Mouse (Mus musculus): ENCODE data around the gene Isoc2a. TPM values are rescaled to one million over a fixed set of nuclear protein-coding genes. Genes with fewer than 3 reads are reported as not detected.

Gene Isoc2a
- polyA plus RNA-seq, 1 experiment from 2014 or later, result 1.4 TPM

DNA sequence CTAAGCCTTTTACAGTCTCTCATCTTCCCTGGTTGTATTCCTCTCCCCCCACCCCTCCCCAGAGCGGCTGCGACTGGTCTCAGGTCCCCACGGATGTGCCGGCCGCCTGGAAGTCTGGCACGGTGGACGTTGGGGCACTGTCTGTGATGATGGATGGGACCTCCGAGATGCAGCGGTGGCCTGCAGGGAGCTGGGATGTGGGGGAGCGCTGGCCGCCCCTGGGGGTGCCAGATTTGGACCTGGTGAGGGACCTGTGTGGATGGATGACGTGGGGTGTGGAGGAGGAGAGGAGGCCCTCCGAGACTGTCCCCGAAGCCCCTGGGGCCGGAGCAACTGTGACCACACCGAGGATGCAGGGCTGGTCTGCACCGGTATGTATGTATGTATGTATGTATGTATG is 51.4 kb downstream of the Isoc2a start:
- ATAC-seq (ENCODE audit: low FRiP score, low TSS enrichment), result no peak
- H3K4me3 ChIP-seq (ENCODE audit: low read length), result no peak overlapping the region
- no peaks in the 10 kb centered on the region for H3K36me3 ChIP-seq (ENCODE audit: insufficient read depth, low read length)
- WGBS, result 50% methylated on average over 17 of the region's 17 CpGs
- no peak overlapping the region for H3K4me2 ChIP-seq (replicated peaks; ENCODE audit: low read depth, low read length)
- H3K27me3 ChIP-seq (ENCODE audit: insufficient read depth, low read length), result no peaks in the 10 kb centered on the region
- H3K9ac ChIP-seq (replicated peaks; ENCODE audit: low read length), result no peak overlapping the region
- no peak overlapping the region for H3K27ac ChIP-seq (ENCODE audit: low read length)
- no peaks in the 10 kb centered on the region for H3K9me3 ChIP-seq (ENCODE audit: low read length)
- H3K4me1 ChIP-seq (ENCODE audit: insufficient read depth, low read length), result peaks cover 38% of the 10 kb centered on the region

DNA sequence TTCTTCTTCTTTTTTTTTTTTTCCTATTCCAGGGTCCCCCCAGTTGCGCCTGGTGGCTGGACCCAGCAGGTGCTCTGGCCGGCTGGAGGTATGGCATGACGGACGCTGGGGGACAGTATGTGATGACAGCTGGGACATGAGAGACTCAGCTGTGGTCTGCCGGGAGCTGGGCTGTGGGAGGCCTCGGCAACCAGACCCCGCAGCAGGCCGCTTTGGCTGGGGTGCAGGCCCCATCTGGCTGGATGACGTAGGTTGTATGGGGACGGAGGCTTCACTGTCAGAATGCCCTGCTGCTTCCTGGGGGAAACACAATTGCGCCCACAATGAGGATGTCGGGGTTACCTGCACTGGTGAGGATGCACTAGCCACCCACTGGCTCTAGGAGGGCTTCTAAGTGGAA is 56.1 kb downstream of the Isoc2a start:
- no peaks in the 10 kb centered on the region for H3K27me3 ChIP-seq (ENCODE audit: insufficient read depth, low read length)
- H3K4me2 ChIP-seq (replicated peaks; ENCODE audit: low read depth, low read length), result no peak overlapping the region
- no peak overlapping the region for H3K27ac ChIP-seq (ENCODE audit: low read length)
- peaks cover 6% of the 10 kb centered on the region for H3K9me3 ChIP-seq (ENCODE audit: low read length)
- H3K4me3 ChIP-seq (ENCODE audit: low read length), result no peak overlapping the region
- 0 out of 2 replicates have a peak, but pooled peaks cover 3% of the 10 kb centered on the region for H3K4me1 ChIP-seq (ENCODE audit: insufficient read depth, low read length)
- WGBS, result 79% methylated on average over 12 of the region's 12 CpGs
- ATAC-seq (ENCODE audit: low FRiP score, low TSS enrichment), result no peak
- H3K36me3 ChIP-seq (ENCODE audit: insufficient read depth, low read length), result no peaks in the 10 kb centered on the region
- no peak overlapping the region for H3K9ac ChIP-seq (replicated peaks; ENCODE audit: low read length)

DNA sequence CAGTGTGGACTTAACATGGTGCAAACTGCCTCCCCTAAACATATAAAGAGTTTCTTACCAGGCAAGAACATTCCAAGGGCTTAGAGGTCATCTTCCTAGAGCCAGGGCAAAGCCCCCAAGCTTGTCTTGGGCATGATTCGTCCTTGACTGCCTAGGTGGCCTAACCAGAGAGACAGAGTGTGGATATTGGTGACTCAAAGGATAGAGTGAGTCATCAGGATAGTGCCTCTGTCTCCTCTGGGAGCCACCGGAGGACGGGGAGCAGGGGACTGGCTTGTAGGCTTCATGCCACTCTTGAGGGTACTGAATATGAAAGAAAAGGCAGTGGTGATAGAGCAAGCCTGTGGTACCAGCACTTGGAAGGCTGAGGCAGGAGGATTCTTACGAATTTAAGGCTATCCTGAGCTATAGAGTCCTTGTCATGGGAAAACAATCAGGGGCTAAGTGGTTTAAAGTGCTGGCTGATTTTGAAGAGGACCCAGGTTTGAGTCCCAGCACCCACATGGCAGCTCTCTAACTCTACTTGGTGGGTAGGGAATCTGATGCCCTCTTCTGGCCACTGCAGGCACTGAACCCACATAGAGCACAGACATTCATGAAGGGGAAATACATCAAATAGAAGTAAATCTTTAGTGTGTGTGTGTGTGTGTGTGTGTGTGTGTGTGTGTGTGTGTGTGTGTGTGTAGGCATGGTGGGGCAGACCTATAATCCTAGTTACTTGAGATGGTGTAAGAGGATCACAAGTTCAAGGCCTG is 57.4 kb downstream of the Isoc2a start:
- Histone ChIP-seq H3K9ac (replicated peaks; ENCODE audit: low read length) (no peak overlapping the region), H3K4me3 (ENCODE audit: low read length) (no peak overlapping the region), H3K4me2 (replicated peaks; ENCODE audit: low read depth, low read length) (no peak overlapping the region), H3K27me3 (ENCODE audit: insufficient read depth, low read length) (no peaks in the 10 kb centered on the region), H3K4me1 (ENCODE audit: insufficient read depth, low read length) (no peaks in the 10 kb centered on the region), H3K27ac (ENCODE audit: low read length) (no peak overlapping the region), H3K9me3 (ENCODE audit: low read length) (peaks cover 6% of the 10 kb centered on the region), H3K36me3 (ENCODE audit: insufficient read depth, low read length) (no peaks in the 10 kb centered on the region)
- ATAC-seq (ENCODE audit: low FRiP score, low TSS enrichment), result no peak
- 69% methylated on average over 4 of the region's 4 CpGs for WGBS

DNA sequence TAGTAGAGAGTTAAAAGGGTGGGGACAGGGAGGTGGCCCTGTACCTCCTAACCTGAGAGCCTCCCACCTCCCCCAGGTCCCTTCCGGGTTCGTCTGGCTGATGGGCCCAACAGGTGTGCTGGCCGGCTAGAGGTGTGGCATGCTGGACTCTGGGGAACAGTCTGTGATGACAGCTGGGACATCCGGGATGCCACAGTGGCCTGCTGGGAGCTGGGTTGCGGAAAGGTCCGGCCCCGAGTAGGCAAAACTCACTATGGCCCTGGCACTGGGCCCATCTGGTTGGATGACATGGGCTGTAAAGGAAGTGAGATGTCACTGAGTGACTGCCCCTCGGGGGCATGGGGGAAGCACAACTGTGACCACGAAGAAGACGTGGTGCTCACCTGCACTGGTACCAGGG is 59.9 kb downstream of the Isoc2a start:
- Histone ChIP-seq H3K4me2 (replicated peaks; ENCODE audit: low read depth, low read length) (no peak overlapping the region), H3K9me3 (ENCODE audit: low read length) (peaks cover 6% of the 10 kb centered on the region), H3K9ac (replicated peaks; ENCODE audit: low read length) (no peak overlapping the region), H3K4me1 (ENCODE audit: insufficient read depth, low read length) (no peaks in the 10 kb centered on the region), H3K27ac (ENCODE audit: low read length) (no peak overlapping the region), H3K36me3 (ENCODE audit: insufficient read depth, low read length) (no peaks in the 10 kb centered on the region), H3K27me3 (ENCODE audit: insufficient read depth, low read length) (no peaks in the 10 kb centered on the region), H3K4me3 (ENCODE audit: low read length) (no peak overlapping the region)
- no peak for ATAC-seq (ENCODE audit: low FRiP score, low TSS enrichment)
- 66% methylated on average over 10 of the region's 10 CpGs for WGBS

DNA sequence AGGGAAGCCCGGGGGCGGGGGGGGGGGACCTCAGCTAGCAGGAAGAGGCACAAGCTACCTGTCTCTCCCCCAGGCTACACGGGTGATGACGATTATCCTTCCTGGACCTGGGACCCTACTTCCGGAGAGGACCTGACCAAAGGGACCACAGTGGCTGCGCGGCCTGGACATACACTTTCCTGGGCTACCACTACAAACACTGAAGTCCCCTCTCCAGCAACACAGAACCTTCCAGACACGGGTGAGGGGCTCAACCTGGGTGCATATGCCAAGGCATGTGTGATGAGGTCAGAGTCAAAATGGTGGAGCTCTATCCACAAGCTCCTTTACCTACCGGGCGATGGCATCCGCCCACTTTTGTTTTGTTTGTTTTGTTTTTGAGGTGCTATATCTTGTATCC is 60.4 kb downstream of the Isoc2a start:
- WGBS, result 71% methylated on average over 10 of the region's 11 CpGs
- H3K36me3 ChIP-seq (ENCODE audit: insufficient read depth, low read length), result no peaks in the 10 kb centered on the region
- ATAC-seq (ENCODE audit: low FRiP score, low TSS enrichment), result no peak

DNA sequence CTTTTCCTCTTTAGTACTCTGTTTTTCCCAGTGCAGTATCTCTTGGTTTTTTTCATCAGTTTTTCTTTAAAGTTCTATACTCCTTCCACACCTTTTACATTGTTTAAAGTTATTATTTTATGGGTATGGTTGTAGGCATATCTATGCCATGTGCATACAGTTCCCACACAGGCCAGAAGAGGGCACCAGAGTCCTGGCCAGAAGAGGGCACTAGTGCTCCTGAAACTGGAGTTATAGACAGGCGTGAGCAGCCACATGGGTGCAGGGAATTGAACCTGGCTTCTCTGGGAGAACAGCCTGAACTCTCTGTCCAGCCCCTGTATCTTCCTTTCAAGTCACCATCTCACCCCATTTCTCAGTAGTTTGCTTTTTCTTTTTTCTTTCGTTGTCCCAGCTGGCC is 61.5 kb downstream of the Isoc2a start:
- Histone ChIP-seq H3K4me3 (ENCODE audit: low read length) (no peak overlapping the region), H3K27ac (ENCODE audit: low read length) (no peak overlapping the region), H3K27me3 (ENCODE audit: insufficient read depth, low read length) (no peaks in the 10 kb centered on the region), H3K9ac (replicated peaks; ENCODE audit: low read length) (no peak overlapping the region), H3K4me2 (replicated peaks; ENCODE audit: low read depth, low read length) (no peak overlapping the region), H3K9me3 (ENCODE audit: low read length) (peaks cover 6% of the 10 kb centered on the region), H3K36me3 (ENCODE audit: insufficient read depth, low read length) (no peaks in the 10 kb centered on the region), H3K4me1 (ENCODE audit: insufficient read depth, low read length) (no peaks in the 10 kb centered on the region)
- WGBS, result 31% methylated on average over 2 of the region's 2 CpGs
- ATAC-seq (ENCODE audit: low FRiP score, low TSS enrichment), result no peak

More for the DNA sequence above, 60.4 kb downstream of the Isoc2a start:
- Histone ChIP-seq H3K9me3 (ENCODE audit: low read length) (peaks cover 6% of the 10 kb centered on the region), H3K4me3 (ENCODE audit: low read length) (no peak overlapping the region), H3K4me2 (replicated peaks; ENCODE audit: low read depth, low read length) (no peak overlapping the region), H3K27ac (ENCODE audit: low read length) (no peak overlapping the region), H3K9ac (replicated peaks; ENCODE audit: low read length) (no peak overlapping the region), H3K4me1 (ENCODE audit: insufficient read depth, low read length) (no peaks in the 10 kb centered on the region), H3K27me3 (ENCODE audit: insufficient read depth, low read length) (no peaks in the 10 kb centered on the region)

DNA sequence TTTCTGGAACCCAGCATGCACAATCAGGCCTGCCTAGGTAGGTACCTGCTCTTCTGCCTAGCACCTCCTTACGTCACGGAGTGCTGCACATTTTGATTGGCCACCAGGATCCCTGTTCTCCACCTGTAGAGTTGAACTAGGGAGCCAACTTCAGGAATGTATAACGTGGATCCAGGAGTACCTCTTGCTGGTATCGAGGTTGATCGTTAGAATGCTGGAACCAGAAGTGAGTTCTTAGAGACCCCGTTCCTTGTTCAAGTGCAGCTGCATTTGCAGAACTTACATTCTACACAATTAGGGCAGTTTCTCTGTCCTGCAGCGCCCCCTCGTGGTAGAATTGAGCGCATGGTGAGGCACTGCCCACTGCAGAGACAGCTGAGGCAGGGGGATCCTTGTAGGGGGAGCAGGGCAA is 63.1 kb downstream of the Isoc2a start:
- Histone ChIP-seq H3K4me3 (ENCODE audit: low read length) (no peak overlapping the region), H3K9me3 (ENCODE audit: low read length) (no peaks in the 10 kb centered on the region), H3K27ac (ENCODE audit: low read length) (no peak overlapping the region), H3K9ac (replicated peaks; ENCODE audit: low read length) (no peak overlapping the region), H3K4me1 (ENCODE audit: insufficient read depth, low read length) (no peaks in the 10 kb centered on the region), H3K27me3 (ENCODE audit: insufficient read depth, low read length) (no peaks in the 10 kb centered on the region), H3K36me3 (ENCODE audit: insufficient read depth, low read length) (no peaks in the 10 kb centered on the region), H3K4me2 (replicated peaks; ENCODE audit: low read depth, low read length) (no peak overlapping the region)
- WGBS, result 21% methylated on average over 9 of the region's 9 CpGs
- ATAC-seq (ENCODE audit: low FRiP score, low TSS enrichment), result peak; percentile 55; the same call in 1 of the 2 replicates

DNA sequence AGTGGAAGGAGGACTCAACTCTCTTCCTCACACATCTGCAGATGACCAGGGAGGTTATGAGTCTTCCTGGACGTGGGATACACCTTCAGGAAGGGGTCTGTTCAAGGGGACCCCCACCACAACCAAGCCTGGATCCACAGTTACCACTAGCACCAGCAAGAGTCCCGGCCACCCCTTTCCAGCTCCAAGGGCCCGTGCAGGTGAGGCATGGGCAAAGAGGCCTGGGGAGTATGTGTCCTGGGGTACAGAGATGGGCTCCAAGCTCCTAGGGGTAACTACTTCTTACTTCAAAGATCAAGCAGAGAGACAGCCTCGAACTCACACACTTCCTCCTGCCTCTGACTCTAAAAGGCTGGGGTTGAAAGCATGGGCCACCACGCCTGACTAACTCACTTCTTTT is 65.7 kb downstream of the Isoc2a start:
- 51% methylated on average over 5 of the region's 5 CpGs for WGBS
- Histone ChIP-seq H3K9ac (replicated peaks; ENCODE audit: low read length) (no peak overlapping the region), H3K4me3 (ENCODE audit: low read length) (no peak overlapping the region), H3K4me1 (ENCODE audit: insufficient read depth, low read length) (no peaks in the 10 kb centered on the region), H3K4me2 (replicated peaks; ENCODE audit: low read depth, low read length) (no peak overlapping the region), H3K36me3 (ENCODE audit: insufficient read depth, low read length) (no peaks in the 10 kb centered on the region), H3K27me3 (ENCODE audit: insufficient read depth, low read length) (no peaks in the 10 kb centered on the region), H3K9me3 (ENCODE audit: low read length) (no peaks in the 10 kb centered on the region), H3K27ac (ENCODE audit: low read length) (no peak overlapping the region)
- no peak for ATAC-seq (ENCODE audit: low FRiP score, low TSS enrichment)

DNA sequence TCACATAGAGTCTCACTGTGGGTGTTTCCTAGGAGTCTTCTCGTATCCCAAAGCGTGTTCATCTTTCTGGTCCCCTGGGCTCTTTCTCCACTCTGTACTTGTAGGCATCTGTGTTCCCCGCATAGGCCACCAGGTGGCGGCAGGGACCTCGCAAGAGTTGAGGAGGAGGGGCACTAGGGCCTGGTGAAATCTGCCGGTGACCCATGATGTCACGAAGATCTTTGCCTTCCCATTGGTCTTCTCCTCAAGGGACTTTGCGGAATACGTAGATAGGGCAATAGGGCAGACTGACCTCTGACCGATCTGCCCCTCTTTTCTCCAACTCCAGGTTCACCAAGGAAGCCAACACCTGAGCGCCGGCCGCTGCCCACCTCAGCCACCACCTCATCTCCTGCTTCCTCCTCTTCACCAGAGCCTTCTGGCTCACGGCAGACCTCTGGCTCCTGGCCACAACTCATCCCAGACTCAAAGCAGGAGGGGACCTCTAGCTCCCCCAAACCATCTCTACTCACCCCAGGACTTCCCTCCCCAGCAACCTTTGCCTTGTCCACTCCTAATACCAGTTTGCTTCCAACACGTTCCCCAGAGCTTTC is 66.4 kb downstream of the Isoc2a start:
- WGBS, result 19% methylated on average over 15 of the region's 15 CpGs
- no peak overlapping the region for H3K9ac ChIP-seq (replicated peaks; ENCODE audit: low read length)
- H3K27ac ChIP-seq (ENCODE audit: low read length), result no peak overlapping the region
- H3K36me3 ChIP-seq (ENCODE audit: insufficient read depth, low read length), result no peaks in the 10 kb centered on the region
- H3K4me1 ChIP-seq (ENCODE audit: insufficient read depth, low read length), result no peaks in the 10 kb centered on the region
- H3K9me3 ChIP-seq (ENCODE audit: low read length), result no peaks in the 10 kb centered on the region
- H3K4me3 ChIP-seq (ENCODE audit: low read length), result peak overlapping the region; percentile 36
- peak overlapping the region; percentile 54 for H3K4me2 ChIP-seq (replicated peaks; ENCODE audit: low read depth, low read length)
- peak; percentile 77 for ATAC-seq (ENCODE audit: low FRiP score, low TSS enrichment)
- no peaks in the 10 kb centered on the region for H3K27me3 ChIP-seq (ENCODE audit: insufficient read depth, low read length)
